Mouse (Mus musculus) neural tube, embryonic 12.5 days (tissue): ENCODE data around the gene Lsm14b. TPM values are rescaled to one million over a fixed set of nuclear protein-coding genes. Genes with fewer than 3 reads are reported as not detected.

Experiments
- ATAC-seq: fragments of 200-750 bp; cut with Nextera tagmentation; 2 replicates; pipeline ENCODE4 v1.8.0; 2017; ENCODE audit warnings: low read depth, mild to moderate bottlenecking, moderate TSS enrichment, moderate library complexity; ENCODE audit not compliant: low FRiP score
- H3K27ac ChIP-seq: fragments of 300-500 bp; sonication (generic); 2 replicates; pipeline ENCODE4 v1.5.1; 2016
- H3K27me3 ChIP-seq: fragments of 300-500 bp; sonication (generic); replicated peaks from 2 replicates; pipeline ENCODE4 v1.6.1; 2016; ENCODE audit warnings: mild to moderate bottlenecking
- H3K36me3 ChIP-seq: fragments of 300-500 bp; sonication (generic); 2 replicates; pipeline ENCODE4 v1.6.1; 2016; ENCODE audit warnings: mild to moderate bottlenecking
- H3K4me1 ChIP-seq: fragments of 300-500 bp; sonication (generic); 2 replicates; pipeline ENCODE4 v1.6.1; 2016
- H3K4me2 ChIP-seq: fragments of 300-500 bp; sonication (generic); replicated peaks from 2 replicates; pipeline ENCODE4 v1.6.1; 2016; ENCODE audit warnings: mild to moderate bottlenecking
- H3K4me3 ChIP-seq: fragments of 300-500 bp; sonication (generic); 2 replicates; pipeline ENCODE4 v1.5.1; 2016
- H3K9ac ChIP-seq: fragments of 300-500 bp; sonication (generic); 2 replicates; pipeline ENCODE4 v1.6.1; 2016; ENCODE audit warnings: mild to moderate bottlenecking
- H3K9me3 ChIP-seq: fragments of 300-500 bp; sonication (generic); 2 replicates; pipeline ENCODE4 v1.6.1; 2016; ENCODE audit warnings: mild to moderate bottlenecking
- WGBS: fragments of 180-500 bp; shearing (Covaris S2); methylation state at CpG from one replicate; pipeline ENCODE4 v1.1.7; 2016; 5-methylcytosine and 5-hydroxymethylcytosine counted together
- polyA plus RNA-seq: library from polyadenylated mRNA; unstranded; fragments of >200 nt; fragmentation: Nextera tagmentation; extraction: Ambion mirVana; gene quantifications from 2 replicates; pipeline ENCODE4 v1.2.1, GENCODE M21; 2016

Gene Lsm14b
- polyA plus RNA-seq, 1 experiment from 2014 or later: 15.9 TPM

DNA sequence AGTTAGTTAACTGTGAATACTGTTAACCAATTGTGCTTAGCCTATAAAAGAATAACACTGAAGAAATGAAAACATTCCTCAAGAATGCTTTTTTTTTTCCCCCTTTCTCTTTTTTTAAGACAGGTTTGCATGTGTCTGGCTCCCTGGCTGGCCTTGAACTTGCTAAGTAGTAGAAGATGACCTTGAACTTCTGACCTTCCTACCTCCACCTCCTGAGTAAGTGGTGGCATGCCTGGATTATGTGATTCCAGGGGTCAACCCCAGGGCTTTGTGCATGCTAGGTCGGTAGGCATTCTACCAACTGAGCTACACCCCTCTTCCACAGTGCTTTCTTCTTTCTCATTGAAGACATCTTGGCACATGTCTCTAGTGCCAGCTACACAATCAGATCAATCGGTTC lies 46.9 kb downstream of the Lsm14b start:
- WGBS: 88% methylated on average over 2 of the region's 2 CpGs
- no peak overlapping the region for H3K4me3 ChIP-seq
- H3K27ac ChIP-seq: no peak overlapping the region
- H3K9me3 ChIP-seq: no peaks in the 10 kb centered on the region
- no peak overlapping the region for H3K9ac ChIP-seq
- no peaks in the 10 kb centered on the region for H3K27me3 ChIP-seq
- peaks cover 10% of the 10 kb centered on the region for H3K4me1 ChIP-seq
- H3K36me3 ChIP-seq: peaks cover 20% of the 10 kb centered on the region
- H3K4me2 ChIP-seq: no peak overlapping the region
- no peak for ATAC-seq

DNA sequence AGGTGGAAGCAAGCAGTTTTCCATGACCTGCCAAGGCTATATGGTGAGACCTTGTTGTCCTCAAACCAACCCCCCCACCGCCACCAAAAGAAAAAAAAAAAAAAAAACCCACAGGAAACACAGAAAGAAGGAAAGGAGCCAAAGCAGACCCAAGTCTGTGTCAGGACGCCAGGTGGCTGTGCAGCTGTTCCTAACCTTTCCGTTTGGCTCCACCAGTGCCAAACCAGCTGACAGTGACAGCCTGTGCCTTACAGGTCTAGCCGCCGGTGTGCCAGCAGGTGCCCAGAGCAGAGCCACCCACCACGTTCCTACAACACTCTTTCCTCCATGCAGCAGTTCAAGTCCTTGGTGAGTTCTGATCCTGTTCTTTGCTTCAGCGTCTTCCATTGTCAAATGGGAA lies 48.1 kb downstream of the Lsm14b start:
- H3K36me3 ChIP-seq: peaks cover 19% of the 10 kb centered on the region
- 93% methylated on average over 7 of the region's 7 CpGs for WGBS
- no peak overlapping the region for H3K4me3 ChIP-seq
- no peak overlapping the region for H3K27ac ChIP-seq
- no peak for ATAC-seq
- no peak overlapping the region for H3K4me2 ChIP-seq
- no peaks in the 10 kb centered on the region for H3K9me3 ChIP-seq
- H3K4me1 ChIP-seq: peaks cover 10% of the 10 kb centered on the region
- no peak overlapping the region for H3K9ac ChIP-seq
- H3K27me3 ChIP-seq: no peaks in the 10 kb centered on the region

DNA sequence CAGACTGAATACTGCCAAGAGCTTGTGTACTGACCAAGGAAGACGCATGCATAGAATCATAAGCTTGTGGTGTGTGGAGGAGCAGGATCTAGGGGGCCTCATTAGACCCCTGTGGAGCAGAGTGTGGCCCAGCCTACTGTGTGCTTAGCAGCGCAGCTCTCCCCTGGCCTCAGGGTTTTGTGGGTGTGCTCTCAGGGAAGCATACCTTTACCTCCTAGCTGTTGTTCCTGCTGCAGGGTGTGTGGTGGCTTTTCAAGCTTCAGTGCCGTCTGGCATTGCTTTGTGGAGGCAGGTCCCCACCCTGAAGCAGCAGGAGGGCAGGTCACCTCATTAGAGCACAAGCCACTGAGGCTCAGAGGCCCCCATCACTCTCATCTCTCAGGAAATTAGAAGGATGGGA lies 52.8 kb downstream of the Lsm14b start:
- no peak overlapping the region for H3K4me2 ChIP-seq

DNA sequence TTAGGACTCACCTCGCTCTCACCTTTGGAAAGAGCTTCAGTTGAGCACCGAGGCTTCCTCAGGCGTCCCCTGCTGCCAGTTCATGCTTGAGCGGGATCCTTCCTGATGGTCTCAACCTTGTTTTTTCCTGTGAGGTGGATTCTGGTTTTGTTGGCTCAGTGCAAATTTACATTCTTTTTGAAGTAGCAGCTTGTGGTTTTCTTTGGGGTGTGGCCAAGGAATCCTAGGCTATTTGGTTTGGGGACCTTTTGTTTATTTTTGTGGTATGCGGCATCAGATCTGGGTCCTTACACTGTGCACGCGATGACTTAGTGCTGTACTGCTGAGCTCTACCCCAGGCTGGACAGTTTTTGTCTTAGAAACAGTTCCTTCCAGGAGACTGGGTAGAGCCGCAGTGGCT lies 55.9 kb downstream of the Lsm14b start:
- Histone ChIP-seq H3K4me1 (no peaks in the 10 kb centered on the region), H3K27me3 (no peaks in the 10 kb centered on the region), H3K9me3 (no peaks in the 10 kb centered on the region), H3K4me2 (no peak overlapping the region), H3K36me3 (peaks cover 26% of the 10 kb centered on the region), H3K27ac (no peak overlapping the region), H3K4me3 (no peak overlapping the region), H3K9ac (no peak overlapping the region)
- 92% methylated on average over 8 of the region's 8 CpGs for WGBS
- no peak for ATAC-seq

More for the DNA sequence above, 52.8 kb downstream of the Lsm14b start:
- no peak for ATAC-seq
- H3K9me3 ChIP-seq: no peaks in the 10 kb centered on the region
- no peak overlapping the region for H3K9ac ChIP-seq
- no peak overlapping the region for H3K4me3 ChIP-seq
- H3K36me3 ChIP-seq: peaks cover 17% of the 10 kb centered on the region; the same call in 1 of the 2 replicates
- H3K27me3 ChIP-seq: no peaks in the 10 kb centered on the region
- WGBS: 70% methylated on average over 3 of the region's 3 CpGs
- no peak overlapping the region for H3K27ac ChIP-seq
- no peaks in the 10 kb centered on the region for H3K4me1 ChIP-seq

DNA sequence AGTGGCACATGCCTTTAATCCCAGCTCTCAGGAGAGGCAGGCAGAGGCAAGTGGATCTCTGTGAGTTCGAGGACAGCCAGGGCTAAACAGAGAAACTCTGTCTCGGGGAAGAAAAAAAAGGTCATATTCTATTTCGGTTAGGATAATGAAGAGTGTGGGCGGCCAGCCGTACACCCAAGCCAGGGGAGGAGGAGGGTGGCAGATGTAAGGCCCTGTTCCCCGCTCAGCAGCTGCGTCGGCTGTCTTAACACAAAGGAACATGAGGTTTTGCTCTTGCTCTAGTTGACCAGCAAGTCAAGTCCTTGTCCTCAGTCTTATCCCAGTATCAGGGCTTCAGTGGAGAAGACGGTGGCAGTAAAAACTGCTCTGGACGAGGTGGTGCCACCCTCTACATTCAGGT lies 58.3 kb downstream of the Lsm14b start:
- H3K27me3 ChIP-seq: no peaks in the 10 kb centered on the region
- WGBS: 90% methylated on average over 10 of the region's 10 CpGs

DNA sequence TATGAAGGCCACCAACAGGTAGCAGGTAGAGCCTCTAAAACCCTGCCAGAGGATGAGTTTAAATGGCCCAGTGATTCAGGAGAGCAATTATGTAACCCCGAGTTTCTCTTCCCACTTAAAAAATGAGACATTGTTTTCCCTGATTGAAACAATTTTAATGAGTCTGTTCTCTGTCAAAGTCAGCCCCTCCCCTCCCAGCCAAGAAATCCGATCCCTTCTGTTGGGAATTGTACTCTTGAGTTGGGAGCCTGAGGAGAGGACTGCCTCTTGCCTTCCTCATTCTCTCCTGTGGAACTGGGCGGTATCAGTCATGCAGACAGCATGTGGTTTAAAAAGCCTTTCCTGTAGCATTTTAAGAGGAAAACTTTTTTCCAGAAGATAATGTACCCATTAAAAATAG lies 59.8 kb downstream of the Lsm14b start:
- 49% methylated on average over 3 of the region's 3 CpGs for WGBS
- Histone ChIP-seq H3K4me3 (no peak overlapping the region), H3K36me3 (peaks cover 23% of the 10 kb centered on the region), H3K27ac (no peak overlapping the region), H3K4me2 (no peak overlapping the region), H3K9ac (no peak overlapping the region), H3K9me3 (no peaks in the 10 kb centered on the region), H3K4me1 (no peaks in the 10 kb centered on the region), H3K27me3 (no peaks in the 10 kb centered on the region)
- no peak for ATAC-seq

More for the DNA sequence above, 58.3 kb downstream of the Lsm14b start:
- Histone ChIP-seq H3K4me2 (no peak overlapping the region), H3K9me3 (no peaks in the 10 kb centered on the region), H3K4me3 (no peak overlapping the region), H3K4me1 (no peaks in the 10 kb centered on the region), H3K9ac (no peak overlapping the region), H3K27ac (no peak overlapping the region), H3K36me3 (peaks cover 23% of the 10 kb centered on the region)
- ATAC-seq: no peak

Other genes starting within 250 kb of the Lsm14b start
- gene Taf4, start 48.3 kb upstream of the Lsm14b start, polyA plus RNA-seq: 4.1 and 4.7 TPM in 2 replicates
- gene Psma7, start 17.4 kb downstream of the Lsm14b start, polyA plus RNA-seq: 679 and 702 TPM in 2 replicates
- 33.8 and 34.1 TPM in 2 replicates for gene Ss18l1, start 17.5 kb downstream of the Lsm14b start, polyA plus RNA-seq
- gene Mtg2, start 45.6 kb downstream of the Lsm14b start, polyA plus RNA-seq: 30.0 and 32.4 TPM in 2 replicates
- gene Hrh3, start 79.5 kb downstream of the Lsm14b start, polyA plus RNA-seq: 2.8 and 3.4 TPM in 2 replicates
- gene Osbpl2, start 94.3 kb downstream of the Lsm14b start, polyA plus RNA-seq: 51.8 and 52.5 TPM in 2 replicates
- gene Adrm1, start 146.5 kb downstream of the Lsm14b start, polyA plus RNA-seq: 218 and 221 TPM in 2 replicates
- gene Lama5, start 200.9 kb downstream of the Lsm14b start, polyA plus RNA-seq: 2.8 and 2.9 TPM in 2 replicates
- gene Rps21, start 232.4 kb downstream of the Lsm14b start, polyA plus RNA-seq: 430 and 468 TPM in 2 replicates
- gene Cables2, start 248.5 kb downstream of the Lsm14b start, polyA plus RNA-seq: 26.3 and 28.7 TPM in 2 replicates